In genomic region chr4:53591941-53592340, GRCm38 (mm10) we compare ENCODE assay signal across 12 mouse cellular contexts. TPM values are rescaled to one million over a fixed set of nuclear protein-coding genes. Genes with fewer than 3 reads are reported as not detected.
DNase-seq lines count a peak whose midpoint lies in the region; ATAC-seq lines count a peak whose summit lies in the region.
"Had no signal": no experiment of that assay in that cellular context is flagged by ENCODE, and none has a peak within 500 bp of the region (broad histone marks: within the 10 kb centered on the region; RNA-seq: fewer than 3 reads in every experiment).

No protein-coding gene starts in this region.

- H3K9me3 ChIP-seq in kidney, embryonic 14.5 days (ENCODE audit: control insufficient read depth, low read length), result no peaks in the 10 kb centered on the region
- no peaks in the 10 kb centered on the region for H3K9me3 ChIP-seq in heart, embryonic 16.5 days (replicated peaks; ENCODE audit: control insufficient read depth, low read length)
- H3K9me3 ChIP-seq: midbrain, embryonic 12.5 days had no signal

- no peak for DNase-seq in kidney, adult 11 months
- peak; percentile 11 for DNase-seq in retina, postnatal 1 day
- no peak for DNase-seq in retina, embryonic 14.5 days (ENCODE audit: low spot score)
- no peak for DNase-seq in spleen, adult 18-20 months
- DNase-seq in layer of hippocampus, adult 9-11 months, result no peak
- DNase-seq: cerebellum, adult 9-10 months; left cerebral cortex, postnatal 4 days; thymus, postnatal 14 days had no signal

- no peak overlapping the region for H3K4me2 ChIP-seq in kidney, embryonic 14.5 days (replicated peaks; ENCODE audit: low read depth, low read length)
- H3K4me2 ChIP-seq in heart, embryonic 16.5 days (ENCODE audit: low read depth, low read length), result no peak overlapping the region
- H3K4me2 ChIP-seq: lung, embryonic 14.5 days; midbrain, embryonic 12.5 days had no signal

- no peak for ATAC-seq in kidney, embryonic 14.5 days (ENCODE audit: low FRiP score, low TSS enrichment)
- peak; percentile 59 for ATAC-seq in heart, embryonic 16.5 days (replicated peaks; ENCODE audit: extremely low read depth, insufficient read depth, low FRiP score)

- peaks cover 7% of the 10 kb centered on the region; the same call in 1 of the 2 replicates for H3K4me1 ChIP-seq in kidney, embryonic 14.5 days (ENCODE audit: control insufficient read depth, insufficient read depth, low read length)
- H3K4me1 ChIP-seq in heart, embryonic 16.5 days (ENCODE audit: control insufficient read depth, insufficient read depth, low read length), result peaks cover 7% of the 10 kb centered on the region; the same call in 1 of the 2 replicates

- no peak overlapping the region for H3K9ac ChIP-seq in kidney, embryonic 14.5 days (ENCODE audit: low read depth, low read length)
- H3K9ac ChIP-seq in heart, embryonic 16.5 days (ENCODE audit: low read length), result no peak overlapping the region
- H3K9ac ChIP-seq: lung, embryonic 14.5 days; midbrain, embryonic 12.5 days had no signal

- no peaks in the 10 kb centered on the region for H3K36me3 ChIP-seq in kidney, embryonic 14.5 days (ENCODE audit: control insufficient read depth, insufficient read depth, low read length)
- no peaks in the 10 kb centered on the region for H3K36me3 ChIP-seq in heart, embryonic 16.5 days (ENCODE audit: control insufficient read depth, insufficient read depth)
- H3K36me3 ChIP-seq: midbrain, embryonic 12.5 days had no signal

- no peaks in the 10 kb centered on the region for H3K27me3 ChIP-seq in kidney, embryonic 14.5 days (ENCODE audit: control insufficient read depth, insufficient read depth, low read length)
- no peaks in the 10 kb centered on the region for H3K27me3 ChIP-seq in heart, embryonic 16.5 days (ENCODE audit: control insufficient read depth, insufficient read depth, low read length)
- H3K27me3 ChIP-seq: midbrain, embryonic 12.5 days had no signal

- 74% methylated on average over 8 of the region's 8 CpGs for WGBS in kidney, embryonic 14.5 days
- 57% methylated on average over 8 of the region's 8 CpGs for WGBS in heart, embryonic 16.5 days

- H3K27ac ChIP-seq in kidney, embryonic 14.5 days (ENCODE audit: low read depth, low read length), result peak overlapping the region; percentile 47
- H3K27ac ChIP-seq in heart, embryonic 16.5 days (ENCODE audit: low read length), result peak overlapping the region; percentile 40
- H3K27ac ChIP-seq: midbrain, embryonic 12.5 days had no signal

- no peak overlapping the region for H3K4me3 ChIP-seq in kidney, embryonic 14.5 days (ENCODE audit: low read length)
- no peak overlapping the region for H3K4me3 ChIP-seq in heart, embryonic 16.5 days (ENCODE audit: low read length)
- H3K4me3 ChIP-seq: midbrain, embryonic 12.5 days had no signal

RNA-seq across cellular contexts. Expression of gene Fsd1l, which starts 39.3 kb away (rescaled TPM):
- 7.2 and 9.6 TPM in 2 replicates for polyA plus RNA-seq in kidney, embryonic 14.5 days (2014; fragmentation: Nextera tagmentation; extraction: Ambion mirVana)
- 9.4 and 10.0 TPM in 2 replicates for polyA plus RNA-seq in heart, embryonic 16.5 days (2015; fragmentation: Nextera tagmentation; extraction: Ambion mirVana)
